Mouse (Mus musculus) gastrocnemius, adult 8-10 months (tissue): ENCODE measurements around the gene Micall1. TPM values are rescaled to one million over a fixed set of nuclear protein-coding genes. Genes with fewer than 3 reads are reported as not detected.

Source experiments
- DNase-seq, 2 experiments: peaks; one replicate each; pipeline ENCODE4 v3.0.0; 2022; ENCODE audit warnings: low spot score in 2 of 2
- total RNA-seq, 4 experiments: library from RNA; stranded (reverse); gene quantifications; 2 replicates each; pipeline ENCODE4 v1.2.4; 2022

Gene Micall1
- total RNA-seq, 4 experiments from 2014 or later, result 9.8 to 12.6 (median 11.2) TPM

GRCm38 (mm10) chr15:79097135-79097534 lies 11.6 kb upstream of the Micall1 start:
- no peak for DNase-seq

- peak; percentile 70 to 78 for DNase-seq
Measured at GRCm38 (mm10) chr15:79097611-79098025, 11.1 kb upstream of the Micall1 start.

GRCm38 (mm10) chr15:79098220-79098619 lies 10.5 kb upstream of the Micall1 start:
- no peak for DNase-seq

GRCm38 (mm10) chr15:79098868-79099267 lies 9.8 kb upstream of the Micall1 start:
- no peak for DNase-seq

GRCm38 (mm10) chr15:79099456-79099855 lies 9.2 kb upstream of the Micall1 start:
- no peak for DNase-seq

GRCm38 (mm10) chr15:79100391-79100790 lies 8.3 kb upstream of the Micall1 start:
- no peak for DNase-seq

GRCm38 (mm10) chr15:79101531-79101930 lies 7.2 kb upstream of the Micall1 start:
- no peak for DNase-seq

GRCm38 (mm10) chr15:79103264-79103663 lies 5.4 kb upstream of the Micall1 start:
- DNase-seq, result no peak

- no peak for DNase-seq
Measured at GRCm38 (mm10) chr15:79105804-79106203, 2.9 kb upstream of the Micall1 start.

GRCm38 (mm10) chr15:79107966-79108365 lies 732 bp upstream of the Micall1 start:
- no peak for DNase-seq

- DNase-seq, result no peak
Measured at GRCm38 (mm10) chr15:79109321-79109934, 730 bp downstream of the Micall1 start.

- DNase-seq, result no peak
Measured at GRCm38 (mm10) chr15:79110031-79110430, 1.3 kb downstream of the Micall1 start.

- no peak for DNase-seq
Measured at GRCm38 (mm10) chr15:79110528-79110927, 1.8 kb downstream of the Micall1 start.

GRCm38 (mm10) chr15:79111774-79112173 lies 3.1 kb downstream of the Micall1 start:
- no peak for DNase-seq

GRCm38 (mm10) chr15:79115276-79115675 lies 6.6 kb downstream of the Micall1 start:
- no peak for DNase-seq

- DNase-seq, result no peak
Measured at GRCm38 (mm10) chr15:79119491-79119890, 10.8 kb downstream of the Micall1 start.

GRCm38 (mm10) chr15:79122119-79122518 lies 13.4 kb downstream of the Micall1 start:
- no peak for DNase-seq

GRCm38 (mm10) chr15:79122546-79122945 lies 13.8 kb downstream of the Micall1 start:
- DNase-seq, result no peak

GRCm38 (mm10) chr15:79123751-79124150 lies 15.1 kb downstream of the Micall1 start:
- DNase-seq, result peak; percentile 30 to 47

GRCm38 (mm10) chr15:79124331-79124875 lies 15.7 kb downstream of the Micall1 start:
- DNase-seq, result no peak

GRCm38 (mm10) chr15:79126217-79126932 lies 17.7 kb downstream of the Micall1 start:
- peak in 1 of 2 experiments; percentile 31 for DNase-seq

GRCm38 (mm10) chr15:79127101-79127500 lies 18.4 kb downstream of the Micall1 start:
- no peak for DNase-seq

GRCm38 (mm10) chr15:79128208-79128607 lies 19.5 kb downstream of the Micall1 start:
- DNase-seq, result no peak
